ENCODE assay signal across 18 mouse cellular contexts in the genomic region with DNA sequence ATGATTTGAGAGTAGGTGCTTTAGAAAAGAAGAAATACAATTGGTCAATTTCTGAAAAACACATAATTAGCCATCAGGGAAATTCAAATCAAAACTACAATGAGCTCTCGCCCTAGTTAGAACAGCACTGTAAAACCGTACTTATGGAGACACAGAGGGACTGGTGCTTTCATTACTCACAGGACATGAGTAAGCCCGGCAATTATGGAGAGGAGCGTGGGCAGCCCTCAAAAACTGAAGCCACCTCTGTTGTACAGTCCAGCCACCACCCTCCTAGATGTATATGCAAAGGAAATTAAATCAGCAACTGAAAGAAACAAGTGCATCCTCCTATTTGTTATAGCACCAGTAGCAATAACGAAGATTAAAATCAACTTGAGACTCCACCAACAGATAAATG.
"Had no signal": no experiment of that assay in that cellular context is flagged by ENCODE, and none has a peak within 500 bp of the region (broad histone marks: within the 10 kb centered on the region; RNA-seq: fewer than 3 reads in every experiment).

No protein-coding gene starts in this region.

- H3K4me1 ChIP-seq: midbrain, embryonic 10.5 days; midbrain, embryonic 12.5 days; neural tube, embryonic 13.5 days; neural tube, embryonic 15.5 days had no signal

- H3K4me3 ChIP-seq: midbrain, embryonic 10.5 days; midbrain, embryonic 12.5 days; myocyte; neural tube, embryonic 13.5 days; neural tube, embryonic 15.5 days had no signal

- DNase-seq: lung, adult 18-20 months; lung, embryonic 14.5 days; lung, postnatal 10 days; lung, postnatal 4 days; midbrain, embryonic 14.5 days; retina, postnatal 1 day; right cerebral cortex, postnatal 25 days; right cerebral cortex, postnatal 4 days; spleen, adult 18-20 months; thymus, adult 18-20 months; thymus, postnatal 14 days; thymus, postnatal 36 days had no signal

- H3K27me3 ChIP-seq: midbrain, embryonic 12.5 days; neural tube, embryonic 13.5 days; neural tube, embryonic 15.5 days had no signal

- H3K27ac ChIP-seq: liver, embryonic 14.5 days; midbrain, embryonic 10.5 days; midbrain, embryonic 12.5 days; neural tube, embryonic 13.5 days; neural tube, embryonic 15.5 days had no signal

- H3K36me3 ChIP-seq: midbrain, embryonic 10.5 days; midbrain, embryonic 12.5 days; neural tube, embryonic 13.5 days; neural tube, embryonic 15.5 days had no signal
